Mouse (Mus musculus): ENCODE measurements around the gene Kifc5b.

- TF ChIP-seq POLR2A (IDR thresholded peaks at IDR 0.05; ENCODE audit: control insufficient read depth, extremely low read depth, insufficient read depth, low read length, poor library complexity) (no peak), CTCF (IDR thresholded peaks at IDR 0.05; ENCODE audit: borderline replicate concordance, control insufficient read depth, extremely low read depth, insufficient read depth, low read length, poor library complexity) (no peak)
These were observed 30.6 kb downstream of the Kifc5b start for GRCm38 (mm10) chr17:26947231-26948100.
